Mouse (Mus musculus) E14TG2a.4 (cell line): ENCODE data around the gene Srsf3.
"Not testable (repeated sequence)": the region's sequence is repeated elsewhere in the genome, so short reads cannot be mapped to it uniquely, and the experiment has no call there.

Experiments used
- H3K27me3 ChIP-seq: 2 replicates; pipeline ENCODE4 v1.6.1; 2014; ENCODE audit warnings: low read length, control low read depth; ENCODE audit not compliant: insufficient read depth
- H3K36me3 ChIP-seq: 2 replicates; pipeline ENCODE4 v1.6.1; 2014; ENCODE audit warnings: low read length, control low read depth; ENCODE audit not compliant: insufficient read depth
- H3K4me1 ChIP-seq: replicated peaks from 2 replicates; pipeline ENCODE4 v1.6.1; 2014; ENCODE audit warnings: low read depth, low read length, control low read depth
- H3K4me3 ChIP-seq: replicated peaks from 2 replicates; pipeline ENCODE4 v1.5.1; 2014; ENCODE audit warnings: mild to moderate bottlenecking, low read length
- H3K9me3 ChIP-seq: 2 replicates; pipeline ENCODE4 v1.6.1; 2014; ENCODE audit warnings: low read length, control low read depth
- CTCF ChIP-seq: conservative IDR thresholded peaks from 2 replicates; pipeline ENCODE4 v1.5.1; 2014; ENCODE audit warnings: low read length
- NANOG ChIP-seq: IDR thresholded peaks from 2 replicates; pipeline ENCODE4 v1.6.1; 2014; ENCODE audit warnings: borderline replicate concordance, low read length, mixed read lengths
- POU5F1 ChIP-seq: IDR thresholded peaks from 2 replicates; pipeline ENCODE4 v1.6.1; 2014; ENCODE audit warnings: low read length, borderline replicate concordance

Srsf3 gene

DNA sequence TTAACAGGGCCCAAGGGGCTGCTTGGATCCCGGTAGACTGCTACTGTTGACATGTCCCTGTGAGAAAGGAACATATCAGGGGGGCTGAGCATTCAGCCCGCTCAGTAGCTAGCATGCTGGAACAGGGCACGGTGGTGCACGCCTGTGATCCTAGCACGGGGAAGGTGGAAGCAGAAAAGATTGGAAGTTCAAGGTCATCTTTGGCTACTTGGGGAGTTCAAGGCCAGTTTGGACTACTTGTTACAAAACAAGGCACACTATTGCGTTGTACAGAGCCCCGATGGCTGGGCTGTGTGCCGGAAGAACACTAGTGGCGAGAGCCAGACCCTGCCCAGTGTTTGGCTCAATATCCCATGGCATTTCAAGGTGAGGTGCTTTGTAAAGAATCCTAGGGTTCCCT, 28.5 kb downstream of the Srsf3 start:
- peaks cover 99% of the 10 kb centered on the region for H3K4me1 ChIP-seq
- peaks cover 12% of the 10 kb centered on the region; the same call in 1 of the 2 replicates for H3K36me3 ChIP-seq
- H3K4me3 ChIP-seq: peak overlapping the region; percentile 39
- TF ChIP-seq POU5F1: no peak
- TF ChIP-seq NANOG: no peak
- no peak for TF ChIP-seq CTCF
- no peaks in the 10 kb centered on the region for H3K27me3 ChIP-seq
- H3K9me3 ChIP-seq: no peaks in the 10 kb centered on the region

DNA sequence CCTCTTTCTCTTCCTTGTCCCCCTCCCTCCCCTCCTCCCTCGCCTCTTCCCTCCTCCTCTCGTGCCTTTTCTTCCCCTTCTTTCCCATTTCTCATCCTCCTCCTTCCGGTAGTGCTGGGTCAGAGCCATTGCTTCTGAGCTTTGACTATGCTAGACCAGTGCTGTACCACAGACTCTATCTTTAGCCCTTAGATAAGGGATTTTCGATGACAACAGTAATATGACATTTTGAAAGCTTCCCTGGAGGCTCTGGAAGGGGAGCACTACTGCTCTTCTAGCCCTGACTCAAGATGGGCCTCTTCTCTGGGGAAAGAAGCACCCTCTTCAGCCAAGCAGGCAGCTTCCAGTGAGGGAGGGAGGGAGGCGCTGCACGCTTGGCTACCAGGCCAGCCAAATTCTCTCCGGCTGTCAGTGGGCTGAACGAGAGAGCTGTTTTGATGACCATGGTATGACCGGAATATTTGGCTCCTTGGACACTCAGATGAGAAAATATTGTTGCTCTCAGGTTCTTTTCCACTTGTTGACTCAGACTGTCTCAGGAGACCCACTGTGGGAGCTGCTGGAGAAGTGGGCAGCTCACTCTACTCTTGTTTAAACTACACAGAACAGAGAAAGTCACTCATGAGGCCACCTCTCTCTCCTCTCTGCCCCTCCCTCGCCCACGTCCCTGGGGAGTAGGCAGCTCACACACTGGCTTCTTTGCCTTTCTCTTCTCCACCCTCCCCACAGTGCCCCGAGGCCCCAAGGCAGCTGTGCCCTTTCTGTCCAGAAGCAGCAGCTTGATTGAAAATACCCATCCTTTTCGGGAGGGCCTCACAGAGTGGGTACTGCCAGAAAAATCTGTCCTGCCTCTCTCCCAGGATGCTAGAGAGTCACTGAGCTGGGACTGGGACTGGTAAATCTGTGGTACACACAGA, 29.9 kb downstream of the Srsf3 start:
- H3K4me1 ChIP-seq: peaks cover 99% of the 10 kb centered on the region
- peaks cover 12% of the 10 kb centered on the region; the same call in 1 of the 2 replicates for H3K36me3 ChIP-seq
- TF ChIP-seq NANOG (no peak), POU5F1 (no peak), CTCF (no peak)
- H3K9me3 ChIP-seq: no peaks in the 10 kb centered on the region
- H3K4me3 ChIP-seq: no peak overlapping the region
- H3K27me3 ChIP-seq: no peaks in the 10 kb centered on the region

DNA sequence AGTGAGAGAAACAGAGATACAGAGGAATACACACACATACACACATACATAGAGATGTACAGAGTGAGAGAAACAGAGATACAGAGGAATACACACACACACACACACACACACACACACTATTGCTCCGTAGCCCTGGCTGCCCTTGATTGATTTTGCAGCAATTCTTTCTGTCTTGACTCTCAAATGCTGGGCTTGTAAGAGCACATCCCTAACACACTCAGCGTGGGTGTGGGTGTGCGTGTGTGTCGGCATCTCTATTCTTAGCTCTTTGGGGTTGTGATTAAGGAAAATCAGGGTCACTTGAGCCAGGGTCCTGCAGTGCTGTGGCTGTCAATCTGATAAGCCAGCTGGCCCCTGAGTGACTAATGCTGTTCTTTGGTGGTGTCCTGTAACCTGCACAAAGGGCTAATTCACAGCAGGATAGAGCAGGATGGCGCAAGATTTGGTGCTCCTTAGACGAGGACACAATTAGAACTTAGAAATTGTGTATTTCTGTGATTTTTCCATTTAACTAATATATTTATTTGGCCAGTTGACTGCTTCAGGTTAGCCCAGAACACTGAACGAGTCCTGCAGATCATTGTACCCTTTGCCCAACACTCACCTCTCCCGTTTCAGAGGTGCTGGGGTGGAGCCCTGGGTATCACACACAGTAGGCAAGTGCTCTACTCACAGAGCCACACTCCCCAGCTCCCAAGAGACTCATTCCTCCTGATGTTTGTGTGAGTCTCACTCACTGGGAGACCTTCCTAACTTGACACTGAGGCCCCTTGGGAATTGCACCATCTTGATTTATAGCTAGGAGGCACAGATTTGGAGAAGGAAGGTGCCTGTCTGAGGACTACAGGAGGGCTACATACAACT, 30.9 kb downstream of the Srsf3 start:
- Histone ChIP-seq H3K27me3 (no peaks in the 10 kb centered on the region), H3K4me1 (peaks cover 99% of the 10 kb centered on the region), H3K9me3 (no peaks in the 10 kb centered on the region), H3K36me3 (peaks cover 12% of the 10 kb centered on the region; the same call in 1 of the 2 replicates), H3K4me3 (no peak overlapping the region)
- TF ChIP-seq CTCF (no peak), POU5F1 (no peak), NANOG (no peak)

DNA sequence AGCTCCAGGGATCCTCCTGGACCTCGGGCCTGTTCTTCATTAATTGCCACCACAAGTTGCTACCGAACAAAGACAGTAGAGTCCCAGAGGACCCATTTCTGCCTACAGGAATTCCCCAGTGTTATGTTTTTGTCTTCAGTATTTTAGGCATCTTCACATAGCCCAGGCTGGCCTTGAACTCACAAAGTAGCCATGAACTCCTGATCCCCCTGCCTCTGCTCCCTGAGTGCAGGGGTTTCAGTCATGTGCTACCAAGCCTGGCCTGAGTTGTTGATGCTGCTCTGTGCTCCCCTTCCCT, 31.5 kb downstream of the Srsf3 start:
- TF ChIP-seq CTCF (no peak), NANOG (no peak), POU5F1 (no peak)
- H3K4me1 ChIP-seq: peaks cover 98% of the 10 kb centered on the region
- H3K4me3 ChIP-seq: no peak overlapping the region
- H3K27me3 ChIP-seq: no peaks in the 10 kb centered on the region
- H3K36me3 ChIP-seq: peaks cover 12% of the 10 kb centered on the region; the same call in 1 of the 2 replicates
- no peaks in the 10 kb centered on the region for H3K9me3 ChIP-seq

DNA sequence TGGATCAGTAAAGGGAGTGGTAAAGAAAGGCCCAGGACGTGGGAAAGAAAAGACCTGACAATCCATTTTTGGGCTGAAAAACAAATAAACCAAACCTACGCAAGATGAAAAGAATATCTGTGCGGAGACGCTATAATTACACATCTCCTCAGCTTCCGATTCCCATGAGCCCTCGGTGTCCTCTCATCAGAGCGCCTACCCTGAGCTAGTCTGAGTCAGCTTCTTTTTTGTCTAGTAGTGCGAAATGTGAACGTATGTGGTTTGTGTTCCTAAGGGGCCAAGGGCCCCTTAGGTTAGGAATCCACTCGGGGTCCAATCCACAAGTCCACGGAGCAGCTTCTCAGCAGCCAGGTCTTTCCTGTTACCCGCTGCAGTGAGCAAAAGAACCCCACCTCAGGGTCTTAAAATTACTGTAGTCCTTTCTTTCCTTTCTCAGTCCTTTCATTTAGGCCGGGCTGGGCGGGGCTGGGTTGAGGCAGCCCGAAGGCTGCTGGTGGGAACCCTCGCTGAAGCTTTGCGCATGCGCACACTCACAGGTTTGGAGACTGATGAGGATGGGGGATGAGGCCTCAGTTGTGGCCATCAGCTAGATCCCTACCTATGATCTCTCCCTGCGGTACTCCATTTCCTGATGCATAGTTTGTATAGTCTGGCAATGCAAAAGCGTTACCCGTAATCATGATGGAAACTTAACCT, 33.0 kb downstream of the Srsf3 start:
- peak overlapping the region; percentile 51 for H3K4me3 ChIP-seq
- TF ChIP-seq CTCF (no peak), NANOG (no peak), POU5F1 (no peak)
- no peaks in the 10 kb centered on the region for H3K27me3 ChIP-seq
- H3K36me3 ChIP-seq: peaks cover 5% of the 10 kb centered on the region; the same call in 1 of the 2 replicates
- peaks cover 98% of the 10 kb centered on the region for H3K4me1 ChIP-seq
- H3K9me3 ChIP-seq: no peaks in the 10 kb centered on the region

DNA sequence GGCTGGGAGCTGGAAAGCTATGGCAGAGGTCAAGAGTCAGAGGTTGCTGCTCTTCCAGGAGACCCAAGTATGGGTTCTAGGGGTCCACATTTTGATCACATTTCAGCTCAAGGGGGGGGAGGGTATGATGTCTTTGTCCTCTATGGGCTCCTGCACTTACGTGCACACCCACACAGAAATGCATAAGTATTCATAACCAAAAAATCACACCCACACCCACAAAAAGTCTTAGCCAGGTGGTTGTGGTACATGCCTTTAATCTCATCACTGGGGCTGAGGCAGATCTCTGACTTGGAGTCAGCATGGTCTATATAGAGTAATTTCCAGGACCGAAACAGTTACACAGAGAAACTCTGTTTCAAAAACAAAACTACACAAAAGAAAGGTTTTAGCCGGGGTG, 33.5 kb downstream of the Srsf3 start:
- Histone ChIP-seq H3K4me3 (no peak overlapping the region), H3K4me1 (peaks cover 98% of the 10 kb centered on the region), H3K36me3 (peaks cover 11% of the 10 kb centered on the region; the same call in 1 of the 2 replicates), H3K27me3 (no peaks in the 10 kb centered on the region), H3K9me3 (no peaks in the 10 kb centered on the region)
- TF ChIP-seq POU5F1 (no peak), CTCF (no peak), NANOG (no peak)

DNA sequence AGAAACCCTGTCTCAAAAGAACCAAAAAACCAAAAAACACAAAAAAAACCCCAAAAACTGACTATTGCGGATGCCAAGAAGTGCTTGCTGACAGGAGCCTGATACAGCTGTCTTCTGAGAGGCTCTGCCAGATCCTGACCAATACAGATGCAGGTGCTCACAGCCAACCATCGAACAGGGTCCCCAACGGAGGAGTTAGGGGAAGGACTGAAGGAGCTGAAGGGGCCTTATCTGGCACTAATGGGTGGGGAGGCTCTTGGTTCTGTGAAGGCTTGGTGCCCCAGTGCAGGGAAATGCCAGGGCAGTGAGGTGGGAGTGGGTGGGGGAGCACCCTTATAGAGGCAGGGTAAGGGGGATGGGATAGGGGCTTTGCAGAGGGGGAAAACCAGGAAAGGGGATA, 35.0 kb downstream of the Srsf3 start:
- Histone ChIP-seq H3K4me3 (peak overlapping the region; percentile 39; the same call in 1 of the 2 replicates), H3K4me1 (peaks cover 98% of the 10 kb centered on the region), H3K36me3 (peaks cover 13% of the 10 kb centered on the region; the same call in 1 of the 2 replicates)
- H3K27me3 ChIP-seq, H3K9me3 ChIP-seq: not testable (repeated sequence)

DNA sequence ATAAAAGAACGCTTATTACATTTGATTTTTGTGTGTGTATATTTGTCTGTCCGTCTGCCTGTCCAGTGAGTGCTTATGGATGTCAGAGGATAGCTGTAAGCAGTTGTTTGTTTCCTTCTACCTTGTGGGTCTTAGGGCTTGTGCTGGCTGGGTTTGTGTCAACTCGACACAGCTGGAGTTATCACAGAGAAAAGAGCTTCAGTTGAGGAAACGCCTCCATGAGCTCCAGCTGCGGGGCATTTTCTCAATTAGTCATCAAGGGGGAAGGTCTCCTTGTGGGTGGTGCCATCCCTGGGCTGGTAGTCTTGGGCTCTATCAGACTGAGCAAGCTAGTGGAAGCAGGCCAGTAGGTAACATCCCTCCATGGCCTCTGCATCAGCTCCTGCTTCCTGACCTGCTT, 35.4 kb downstream of the Srsf3 start:
- TF ChIP-seq CTCF (no peak), POU5F1 (no peak), NANOG (no peak)
- H3K27me3 ChIP-seq: no peaks in the 10 kb centered on the region
- peaks cover 98% of the 10 kb centered on the region for H3K4me1 ChIP-seq
- H3K4me3 ChIP-seq: peak overlapping the region; percentile 39; the same call in 1 of the 2 replicates
- peaks cover 13% of the 10 kb centered on the region; the same call in 1 of the 2 replicates for H3K36me3 ChIP-seq
- H3K9me3 ChIP-seq: no peaks in the 10 kb centered on the region
